Mouse (Mus musculus): ENCODE measurements around the gene Scn5a.

The Scn5a gene

GRCm38 (mm10) chr9:119477754-119478153 lies 101.1 kb downstream of the Scn5a start:
- TF ChIP-seq CTCF (conservative IDR thresholded peaks at IDR 0.05; ENCODE audit: low read length) = no peak
- no peak overlapping the region for H3K4me3 ChIP-seq (replicated peaks; ENCODE audit: low read length)
- H3K4me1 ChIP-seq (replicated peaks; ENCODE audit: low read depth, low read length) = peaks cover 6% of the 10 kb centered on the region; the same call in 1 of the 2 replicates
- no peaks in the 10 kb centered on the region for H3K9me3 ChIP-seq (ENCODE audit: low read length)
- peaks cover 16% of the 10 kb centered on the region for H3K27me3 ChIP-seq (ENCODE audit: insufficient read depth, low read length)
- no peaks in the 10 kb centered on the region for H3K36me3 ChIP-seq (ENCODE audit: insufficient read depth, low read length)

GRCm38 (mm10) chr9:119474717-119475611 lies 103.9 kb downstream of the Scn5a start:
- Histone ChIP-seq H3K27me3 (ENCODE audit: insufficient read depth, low read length) (peaks cover 11% of the 10 kb centered on the region), H3K36me3 (ENCODE audit: insufficient read depth, low read length) (no peaks in the 10 kb centered on the region), H3K4me3 (replicated peaks; ENCODE audit: low read length) (no peak overlapping the region), H3K9me3 (ENCODE audit: low read length) (no peaks in the 10 kb centered on the region), H3K4me1 (replicated peaks; ENCODE audit: low read depth, low read length) (0 out of 2 replicates have a peak, but pooled peaks cover 5% of the 10 kb centered on the region)
- no peak for TF ChIP-seq NANOG (IDR thresholded peaks at IDR 0.05; ENCODE audit: borderline replicate concordance, low read length)
- no peak for TF ChIP-seq CTCF (conservative IDR thresholded peaks at IDR 0.05; ENCODE audit: low read length)
- no peak for TF ChIP-seq POU5F1 (IDR thresholded peaks at IDR 0.05; ENCODE audit: borderline replicate concordance, low read length)

GRCm38 (mm10) chr9:119473608-119474164 lies 105.1 kb downstream of the Scn5a start:
- H3K27me3 ChIP-seq (ENCODE audit: insufficient read depth, low read length) = peaks cover 11% of the 10 kb centered on the region
- no peaks in the 10 kb centered on the region for H3K9me3 ChIP-seq (ENCODE audit: low read length)
- TF ChIP-seq NANOG (IDR thresholded peaks at IDR 0.05; ENCODE audit: borderline replicate concordance, low read length) (no peak), CTCF (conservative IDR thresholded peaks at IDR 0.05; ENCODE audit: low read length) (no peak), POU5F1 (IDR thresholded peaks at IDR 0.05; ENCODE audit: borderline replicate concordance, low read length) (no peak)

GRCm38 (mm10) chr9:119473011-119473410 lies 105.8 kb downstream of the Scn5a start:
- no peak overlapping the region for H3K4me3 ChIP-seq (replicated peaks; ENCODE audit: low read length)
- no peaks in the 10 kb centered on the region for H3K9me3 ChIP-seq (ENCODE audit: low read length)
- H3K36me3 ChIP-seq (ENCODE audit: insufficient read depth, low read length) = no peaks in the 10 kb centered on the region
- TF ChIP-seq POU5F1 (IDR thresholded peaks at IDR 0.05; ENCODE audit: borderline replicate concordance, low read length) (no peak), NANOG (IDR thresholded peaks at IDR 0.05; ENCODE audit: borderline replicate concordance, low read length) (no peak), CTCF (conservative IDR thresholded peaks at IDR 0.05; ENCODE audit: low read length) (no peak)
- H3K27me3 ChIP-seq (ENCODE audit: insufficient read depth, low read length) = peaks cover 10% of the 10 kb centered on the region
- H3K4me1 ChIP-seq (replicated peaks; ENCODE audit: low read depth, low read length) = peaks cover 18% of the 10 kb centered on the region

More at GRCm38 (mm10) chr9:119473608-119474164, 105.1 kb downstream of the Scn5a start:
- Histone ChIP-seq H3K4me3 (replicated peaks; ENCODE audit: low read length) (no peak overlapping the region), H3K36me3 (ENCODE audit: insufficient read depth, low read length) (no peaks in the 10 kb centered on the region), H3K4me1 (replicated peaks; ENCODE audit: low read depth, low read length) (peaks cover 16% of the 10 kb centered on the region)

- Histone ChIP-seq H3K9me3 (ENCODE audit: low read length) (no peaks in the 10 kb centered on the region), H3K36me3 (ENCODE audit: insufficient read depth, low read length) (no peaks in the 10 kb centered on the region), H3K27me3 (ENCODE audit: insufficient read depth, low read length) (peaks cover 7% of the 10 kb centered on the region; the same call in 1 of the 2 replicates), H3K4me3 (replicated peaks; ENCODE audit: low read length) (no peak overlapping the region), H3K4me1 (replicated peaks; ENCODE audit: low read depth, low read length) (peaks cover 20% of the 10 kb centered on the region)
- no peak for TF ChIP-seq POU5F1 (IDR thresholded peaks at IDR 0.05; ENCODE audit: borderline replicate concordance, low read length)
- TF ChIP-seq NANOG (IDR thresholded peaks at IDR 0.05; ENCODE audit: borderline replicate concordance, low read length) = no peak
- no peak for TF ChIP-seq CTCF (conservative IDR thresholded peaks at IDR 0.05; ENCODE audit: low read length)
These were observed 106.4 kb downstream of the Scn5a start for GRCm38 (mm10) chr9:119472412-119472918.

GRCm38 (mm10) chr9:119469691-119470353 lies 109.0 kb downstream of the Scn5a start:
- Histone ChIP-seq H3K36me3 (ENCODE audit: insufficient read depth, low read length) (peaks cover 15% of the 10 kb centered on the region), H3K9me3 (ENCODE audit: low read length) (no peaks in the 10 kb centered on the region), H3K27me3 (ENCODE audit: insufficient read depth, low read length) (no peaks in the 10 kb centered on the region; the same call in 1 of the 2 replicates), H3K4me1 (replicated peaks; ENCODE audit: low read depth, low read length) (peaks cover 31% of the 10 kb centered on the region), H3K4me3 (replicated peaks; ENCODE audit: low read length) (no peak overlapping the region)
- TF ChIP-seq NANOG (IDR thresholded peaks at IDR 0.05; ENCODE audit: borderline replicate concordance, low read length) = no peak
- no peak for TF ChIP-seq POU5F1 (IDR thresholded peaks at IDR 0.05; ENCODE audit: borderline replicate concordance, low read length)
- TF ChIP-seq CTCF (conservative IDR thresholded peaks at IDR 0.05; ENCODE audit: low read length) = no peak

GRCm38 (mm10) chr9:119465595-119465994 lies 113.2 kb downstream of the Scn5a start:
- TF ChIP-seq CTCF (conservative IDR thresholded peaks at IDR 0.05; ENCODE audit: low read length) (peak; percentile 9; the same call in 1 of the 2 replicates), POU5F1 (IDR thresholded peaks at IDR 0.05; ENCODE audit: borderline replicate concordance, low read length) (no peak)
- Histone ChIP-seq H3K36me3 (ENCODE audit: insufficient read depth, low read length) (peaks cover 57% of the 10 kb centered on the region), H3K9me3 (ENCODE audit: low read length) (no peaks in the 10 kb centered on the region), H3K27me3 (ENCODE audit: insufficient read depth, low read length) (no peaks in the 10 kb centered on the region; the same call in 1 of the 2 replicates), H3K4me1 (replicated peaks; ENCODE audit: low read depth, low read length) (peaks cover 34% of the 10 kb centered on the region), H3K4me3 (replicated peaks; ENCODE audit: low read length) (no peak overlapping the region)

- Histone ChIP-seq H3K36me3 (ENCODE audit: insufficient read depth, low read length) (peaks cover 59% of the 10 kb centered on the region), H3K4me3 (replicated peaks; ENCODE audit: low read length) (no peak overlapping the region), H3K9me3 (ENCODE audit: low read length) (no peaks in the 10 kb centered on the region), H3K4me1 (replicated peaks; ENCODE audit: low read depth, low read length) (peaks cover 35% of the 10 kb centered on the region), H3K27me3 (ENCODE audit: insufficient read depth, low read length) (no peaks in the 10 kb centered on the region; the same call in 1 of the 2 replicates)
- TF ChIP-seq CTCF (conservative IDR thresholded peaks at IDR 0.05; ENCODE audit: low read length) (no peak), NANOG (IDR thresholded peaks at IDR 0.05; ENCODE audit: borderline replicate concordance, low read length) (no peak)
These were observed 113.8 kb downstream of the Scn5a start for GRCm38 (mm10) chr9:119465056-119465455.
